Mouse (Mus musculus): ENCODE data around the gene Tldc1.

The Tldc1 gene

GRCm38 (mm10) chr8:119778263-119778662, at the start of gene Tldc1:
Tldc1 (minus strand) TSS chr8:119778416.
- DNase-seq (ENCODE audit: low spot score) = peak; percentile 96

GRCm38 (mm10) chr8:119827721-119828153, 49.5 kb upstream of the Tldc1 start:
- DNase-seq (ENCODE audit: low spot score) = no peak

GRCm38 (mm10) chr8:119826982-119827381, 48.8 kb upstream of the Tldc1 start:
- no peak for DNase-seq (ENCODE audit: low spot score)

GRCm38 (mm10) chr8:119825950-119826730, 47.9 kb upstream of the Tldc1 start:
- DNase-seq (ENCODE audit: low spot score) = no peak

GRCm38 (mm10) chr8:119824809-119825273, 46.6 kb upstream of the Tldc1 start:
- DNase-seq (ENCODE audit: low spot score) = no peak

GRCm38 (mm10) chr8:119824100-119824499, 45.9 kb upstream of the Tldc1 start:
- no peak for DNase-seq (ENCODE audit: low spot score)

- no peak for DNase-seq (ENCODE audit: low spot score)
Observed at GRCm38 (mm10) chr8:119823278-119823677, 45.1 kb upstream of the Tldc1 start.

- DNase-seq (ENCODE audit: low spot score) = no peak
Observed at GRCm38 (mm10) chr8:119821691-119822090, 43.5 kb upstream of the Tldc1 start.

GRCm38 (mm10) chr8:119819976-119820375, 41.8 kb upstream of the Tldc1 start:
- no peak for DNase-seq (ENCODE audit: low spot score)

- DNase-seq (ENCODE audit: low spot score) = no peak
Observed at GRCm38 (mm10) chr8:119819316-119819715, 41.1 kb upstream of the Tldc1 start.

- no peak for DNase-seq (ENCODE audit: low spot score)
Observed at GRCm38 (mm10) chr8:119817446-119817845, 39.2 kb upstream of the Tldc1 start.

- DNase-seq (ENCODE audit: low spot score) = no peak
Observed at GRCm38 (mm10) chr8:119816219-119816618, 38.0 kb upstream of the Tldc1 start.

- DNase-seq (ENCODE audit: low spot score) = no peak
Observed at GRCm38 (mm10) chr8:119812650-119813431, 34.6 kb upstream of the Tldc1 start.

- no peak for DNase-seq (ENCODE audit: low spot score)
Observed at GRCm38 (mm10) chr8:119811925-119812324, 33.7 kb upstream of the Tldc1 start.

GRCm38 (mm10) chr8:119810953-119811499, 32.8 kb upstream of the Tldc1 start:
- no peak for DNase-seq (ENCODE audit: low spot score)

- no peak for DNase-seq (ENCODE audit: low spot score)
Observed at GRCm38 (mm10) chr8:119810127-119810868, 32.1 kb upstream of the Tldc1 start.

- no peak for DNase-seq (ENCODE audit: low spot score)
Observed at GRCm38 (mm10) chr8:119809620-119810019, 31.4 kb upstream of the Tldc1 start.

- no peak for DNase-seq (ENCODE audit: low spot score)
Observed at GRCm38 (mm10) chr8:119807687-119808086, 29.5 kb upstream of the Tldc1 start.

GRCm38 (mm10) chr8:119806422-119807263, 28.4 kb upstream of the Tldc1 start:
- no peak for DNase-seq (ENCODE audit: low spot score)

- no peak for DNase-seq (ENCODE audit: low spot score)
Observed at GRCm38 (mm10) chr8:119805275-119805674, 27.1 kb upstream of the Tldc1 start.

- no peak for DNase-seq (ENCODE audit: low spot score)
Observed at GRCm38 (mm10) chr8:119802592-119802991, 24.4 kb upstream of the Tldc1 start.

Measured in testis, postnatal 14 days (tissue).